Mouse (Mus musculus) adrenal gland, postnatal 14 days (tissue): ENCODE data around the gene Slc15a1. TPM values are rescaled to one million over a fixed set of nuclear protein-coding genes. Genes with fewer than 3 reads are reported as not detected.

Experiments
- total RNA-seq: library from RNA; stranded (reverse); gene quantifications from 2 replicates; pipeline ENCODE4 v1.2.3, GENCODE M21; 2021

Gene Slc15a1
- total RNA-seq, 1 experiment from 2014 or later = 0.22 TPM

Other genes starting within 250 kb of the Slc15a1 start
- gene Stk24, start 125.2 kb downstream of the Slc15a1 start, total RNA-seq = 93.2 and 95.8 TPM in 2 replicates